Mouse (Mus musculus) olfactory bulb, adult 2 months (tissue): ENCODE measurements around the gene Frmd4b.

Source experiments
- CTCF ChIP-seq: fragments of 200-500 bp; IDR thresholded peaks from 2 replicates; pipeline ENCODE4 v1.5.1; 2012; ENCODE audit warnings: low read depth, mild to moderate bottlenecking, low read length, moderate library complexity; ENCODE audit not compliant: insufficient read depth
- POLR2A ChIP-seq: fragments of 200-500 bp; IDR thresholded peaks from 2 replicates; pipeline ENCODE4 v1.6.1; 2012; ENCODE audit warnings: mild to moderate bottlenecking, low read depth, low read length, moderate library complexity; ENCODE audit not compliant: insufficient read depth

GRCm38 (mm10) chr6:97346527-97346926, 270.8 kb downstream of the Frmd4b start:
- TF ChIP-seq CTCF: no peak
- TF ChIP-seq POLR2A: no peak
